ENCODE assay signal across 19 mouse cellular contexts in the genomic region with DNA sequence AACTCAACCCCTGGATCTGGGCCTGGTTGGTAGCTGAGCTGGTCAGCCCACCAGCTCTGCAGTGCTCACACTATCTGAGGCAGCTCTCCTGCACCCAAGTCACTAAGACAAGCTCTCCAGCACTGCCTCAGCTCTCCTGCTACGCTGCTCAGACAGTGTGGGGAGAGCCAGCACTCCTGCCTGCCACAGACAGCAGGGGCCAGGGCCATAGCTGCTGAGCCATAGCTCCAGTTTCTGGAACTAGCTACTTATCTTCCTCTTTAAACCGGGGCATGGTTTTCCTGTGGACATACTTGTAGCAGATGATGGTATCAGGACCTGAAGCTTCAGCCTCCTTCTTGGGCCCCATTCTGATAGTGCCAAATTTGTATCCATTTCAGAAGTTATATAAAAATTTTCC.
"Had no signal": no experiment of that assay in that cellular context is flagged by ENCODE, and none has a peak within 500 bp of the region (broad histone marks: within the 10 kb centered on the region; RNA-seq: fewer than 3 reads in every experiment).

No protein-coding gene starts in this region.

- H3K9ac ChIP-seq: kidney, embryonic 15.5 days; liver, embryonic 13.5 days; midbrain, embryonic 13.5 days; neural tube, embryonic 12.5 days; neural tube, embryonic 15.5 days; stomach, embryonic 15.5 days had no signal

- H3K9me3 ChIP-seq: kidney, embryonic 15.5 days; liver, embryonic 13.5 days; neural tube, embryonic 15.5 days; stomach, embryonic 15.5 days had no signal

- H3K27ac ChIP-seq: kidney, embryonic 15.5 days; left cerebral cortex, adult 2 months; liver, embryonic 13.5 days; macrophage; midbrain, embryonic 10.5 days; midbrain, embryonic 13.5 days; neural tube, embryonic 12.5 days; neural tube, embryonic 15.5 days; stomach, embryonic 15.5 days had no signal

- ATAC-seq: midbrain, embryonic 13.5 days had no signal

- H3K4me2 ChIP-seq: liver, embryonic 13.5 days; midbrain, embryonic 13.5 days; neural tube, embryonic 12.5 days; neural tube, embryonic 15.5 days; stomach, embryonic 15.5 days had no signal

- H3K27me3 ChIP-seq: kidney, embryonic 15.5 days; liver, embryonic 13.5 days; midbrain, embryonic 13.5 days; neural tube, embryonic 12.5 days; neural tube, embryonic 15.5 days; stomach, embryonic 15.5 days had no signal

- H3K4me3 ChIP-seq: kidney, embryonic 15.5 days; left cerebral cortex, adult 2 months; liver, embryonic 13.5 days; midbrain, embryonic 10.5 days; midbrain, embryonic 13.5 days; neural tube, embryonic 12.5 days; neural tube, embryonic 15.5 days; stomach, embryonic 15.5 days had no signal

- H3K4me1 ChIP-seq: midbrain, embryonic 10.5 days; midbrain, embryonic 13.5 days; neural tube, embryonic 12.5 days; neural tube, embryonic 15.5 days; stomach, embryonic 15.5 days had no signal

- H3K36me3 ChIP-seq: kidney, embryonic 15.5 days; liver, embryonic 13.5 days; midbrain, embryonic 10.5 days; midbrain, embryonic 13.5 days; neural tube, embryonic 12.5 days; neural tube, embryonic 15.5 days; stomach, embryonic 15.5 days had no signal

- DNase-seq: kidney, adult 11 months; kidney, adult 8-10 months; kidney, postnatal 10 days; kidney, postnatal 36 days; layer of hippocampus, postnatal 36 days; liver, embryonic 13.5 days; lung, adult 2 months; right cerebral cortex, postnatal 25 days; spleen, adult 18-20 months; thymus, adult 18-20 months; thymus, postnatal 36 days had no signal
